Mouse (Mus musculus): ENCODE results near the gene Acot2. TPM values are rescaled to one million over a fixed set of nuclear protein-coding genes. Genes with fewer than 3 reads are reported as not detected.
"Not testable (repeated sequence)": the region's sequence is repeated elsewhere in the genome, so short reads cannot be mapped to it uniquely, and the experiment has no call there.

The Acot2 gene
- 10 to 100 TPM in 1 of 2 experiments, 1 to 10 TPM in 1; 9.5 to 10.4 TPM for total RNA-seq (2021)
- long read RNA-seq, experiment 1, partial matches to known transcripts, result 0 of 3 reads
- long read RNA-seq, experiment 1, other reads (novel, unspliced or antisense), result 0 of 3 reads
- long read RNA-seq, experiment 2, partial matches to known transcripts, result 0 of 2 reads
- long read RNA-seq, experiment 2, other reads (novel, unspliced or antisense), result 0 of 2 reads

- Histone ChIP-seq H3K27ac (peak within 1 kb of the TSS; percentile 92), H3K4me3 (peak within 1 kb of the TSS; percentile 59)
- peak; percentile 67 for TF ChIP-seq CTCF (IDR thresholded peaks at IDR 0.05)
- intact Hi-C loops (cut with DNase I), result loop anchor here (5.0 kb wide), 1 partner anchor 44 kb away; no protein-coding TSS in a partner anchor
- DNase-seq (ENCODE audit: extremely low spot score in 1 of 2, low spot score in 2 of 2), result peak; percentile 66 to 71
Observed at GRCm38 (mm10) chr12:83987583-83988441, at the start of gene Acot2. Gene Acot2 (plus strand): TSS chr12:83987861.

- not testable (repeated sequence) for DNase-seq (ENCODE audit: extremely low spot score in 1 of 2, low spot score in 2 of 2); H3K4me3 ChIP-seq; H3K27ac ChIP-seq
- intact Hi-C loops (cut with DNase I), result loop anchor here (5.0 kb wide), 1 partner anchor 226 kb away; no protein-coding TSS in a partner anchor
Observed at GRCm38 (mm10) chr12:83938592-83938991, 49.1 kb upstream of the Acot2 start.

- no peak overlapping the region for H3K4me3 ChIP-seq
- no peak overlapping the region for H3K27ac ChIP-seq
- intact Hi-C loops (cut with DNase I), result loop anchor here (5.0 kb wide), 1 partner anchor 227 kb away; no protein-coding TSS in a partner anchor
- no peak for TF ChIP-seq CTCF (IDR thresholded peaks at IDR 0.05)
- DNase-seq (ENCODE audit: extremely low spot score in 1 of 2, low spot score in 2 of 2), result no peak
Observed at GRCm38 (mm10) chr12:83939332-83939731, 48.3 kb upstream of the Acot2 start.

GRCm38 (mm10) chr12:83940031-83940430 lies 47.6 kb upstream of the Acot2 start:
- DNase-seq (ENCODE audit: extremely low spot score in 1 of 2, low spot score in 2 of 2), result no peak
- no peak for TF ChIP-seq CTCF (IDR thresholded peaks at IDR 0.05)
- Histone ChIP-seq H3K4me3 (no peak overlapping the region), H3K27ac (no peak overlapping the region)
- intact Hi-C loops (cut with DNase I), result no loop called here

GRCm38 (mm10) chr12:83941938-83942337 lies 45.7 kb upstream of the Acot2 start:
- intact Hi-C loops (cut with DNase I), result no loop called here
- DNase-seq (ENCODE audit: extremely low spot score in 1 of 2, low spot score in 2 of 2), result no peak
- no peak overlapping the region for H3K27ac ChIP-seq
- no peak overlapping the region for H3K4me3 ChIP-seq
- TF ChIP-seq CTCF (IDR thresholded peaks at IDR 0.05), result no peak

- DNase-seq (ENCODE audit: extremely low spot score in 1 of 2, low spot score in 2 of 2), result no peak
- Histone ChIP-seq H3K27ac (peak overlapping the region; percentile 3; the same call in 1 of the 2 replicates), H3K4me3 (no peak overlapping the region)
- no peak for TF ChIP-seq CTCF (IDR thresholded peaks at IDR 0.05)
- intact Hi-C loops (cut with DNase I), result no loop called here
Observed at GRCm38 (mm10) chr12:83947260-83947811, 40.3 kb upstream of the Acot2 start.

- TF ChIP-seq CTCF (IDR thresholded peaks at IDR 0.05), result no peak
- H3K27ac ChIP-seq, result no peak overlapping the region
- intact Hi-C loops (cut with DNase I), result no loop called here
- no peak overlapping the region for H3K4me3 ChIP-seq
- DNase-seq (ENCODE audit: extremely low spot score in 1 of 2, low spot score in 2 of 2), result no peak
Observed at GRCm38 (mm10) chr12:83949043-83949442, 38.6 kb upstream of the Acot2 start.

- intact Hi-C loops (cut with DNase I), result loop anchor here (2.0 to 5.0 kb wide), 2 partner anchors 27 to 233 kb away; no protein-coding TSS in a partner anchor
- no peak for DNase-seq (ENCODE audit: extremely low spot score in 1 of 2, low spot score in 2 of 2)
- H3K27ac ChIP-seq, result peak overlapping the region; percentile 58; the same call in 1 of the 2 replicates
- TF ChIP-seq CTCF (IDR thresholded peaks at IDR 0.05), result no peak
- H3K4me3 ChIP-seq, result peak overlapping the region; percentile 72
Observed at GRCm38 (mm10) chr12:83949776-83950492, 37.7 kb upstream of the Acot2 start.

GRCm38 (mm10) chr12:83950493-83950839 lies 37.2 kb upstream of the Acot2 start, which contains the start of gene Riox1:
Gene Riox1 (plus strand): TSS chr12:83950608.
- Histone ChIP-seq H3K27ac (peak within 1 kb of the TSS; percentile 84), H3K4me3 (peak within 1 kb of the TSS; percentile 72)
- DNase-seq (ENCODE audit: extremely low spot score in 1 of 2, low spot score in 2 of 2), result peak; percentile 87 to 88
- no peak for TF ChIP-seq CTCF (IDR thresholded peaks at IDR 0.05)
- intact Hi-C loops (cut with DNase I), result loop anchor here (2.0 to 5.0 kb wide), 2 partner anchors 28 to 233 kb away; no protein-coding TSS in a partner anchor

- peak; percentile 65 to 69 for DNase-seq (ENCODE audit: extremely low spot score in 1 of 2, low spot score in 2 of 2)
- intact Hi-C loops (cut with DNase I), result loop anchor here (2.0 to 5.0 kb wide), 2 partner anchors 28 to 234 kb away; no protein-coding TSS in a partner anchor
- Histone ChIP-seq H3K27ac (peak overlapping the region; percentile 84), H3K4me3 (peak overlapping the region; percentile 72)
- TF ChIP-seq CTCF (IDR thresholded peaks at IDR 0.05), result no peak
Observed at GRCm38 (mm10) chr12:83950840-83951701, 36.6 kb upstream of the Acot2 start.

All from left cerebral cortex, adult 2 months (tissue).